Mouse (Mus musculus): Measurements from ENCODE around the gene Asic2.

GRCm38 (mm10) chr11:81511401-81511800, 456.9 kb downstream of the Asic2 start:
- no peak for TF ChIP-seq POLR2A (IDR thresholded peaks at IDR 0.05; ENCODE audit: low read depth, low read length)
- TF ChIP-seq CTCF (conservative IDR thresholded peaks at IDR 0.05; ENCODE audit: insufficient read depth, insufficient read length, low read depth, low read length): no peak
